Mouse (Mus musculus): Measurements from ENCODE around the gene Pdpn. TPM values are rescaled to one million over a fixed set of nuclear protein-coding genes. Genes with fewer than 3 reads are reported as not detected.

Gene Pdpn
- polyA plus RNA-seq, 1 experiment, result 44.8 TPM

DNA sequence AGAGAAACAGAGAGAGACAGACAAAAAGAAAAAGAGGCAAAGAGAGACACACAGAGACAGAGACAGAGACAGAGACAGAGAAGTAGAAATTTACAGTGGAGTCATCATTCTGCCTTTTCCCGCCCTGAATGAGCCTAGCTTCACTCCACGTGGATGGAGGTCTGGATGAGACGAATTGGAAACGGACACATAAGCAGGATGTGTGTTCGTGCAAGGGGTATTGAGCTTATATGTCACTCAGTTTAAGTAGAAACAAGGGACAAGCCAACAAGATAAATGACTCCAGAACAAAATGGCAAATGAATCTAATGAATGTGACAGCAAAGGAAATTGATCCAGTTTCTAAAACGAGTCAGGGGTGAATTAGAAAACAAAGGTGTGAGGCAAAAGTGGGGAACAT, 41.4 kb downstream of the Pdpn start:
- WGBS, result 46% methylated on average over 6 of the region's 6 CpGs
- no peak for DNase-seq
- Histone ChIP-seq H3K4me1 (ENCODE audit: control insufficient read depth, insufficient read depth, low read length) (no peaks in the 10 kb centered on the region), H3K4me3 (replicated peaks; ENCODE audit: extremely low read depth, low read depth, low read length) (no peak overlapping the region)
- TF ChIP-seq POLR2A (IDR thresholded peaks at IDR 0.05; ENCODE audit: borderline replicate concordance, extremely low read depth, low read depth, low read length), result no peak
- no peak for TF ChIP-seq CTCF (IDR thresholded peaks at IDR 0.05; ENCODE audit: insufficient read depth, low read length)

DNA sequence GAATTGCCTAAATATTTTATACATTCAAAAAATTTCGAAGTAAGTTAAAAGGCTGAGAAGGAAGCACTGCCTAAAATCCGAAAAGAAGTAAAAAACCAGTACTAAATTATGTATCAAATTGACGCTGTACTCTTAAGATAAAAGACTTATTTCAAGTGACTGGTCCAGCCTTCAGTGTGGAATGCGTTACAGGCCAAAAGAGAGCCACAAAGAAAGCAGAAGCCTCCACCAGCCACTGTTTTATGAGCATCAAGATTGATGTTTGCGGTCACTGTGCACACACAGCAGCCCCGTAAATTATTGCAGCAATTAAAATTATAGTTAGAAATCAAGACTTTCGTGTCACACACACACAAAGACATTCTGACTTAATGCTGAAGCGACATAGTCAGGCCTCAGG, 43.8 kb downstream of the Pdpn start:
- 74% methylated on average over 8 of the region's 8 CpGs for WGBS
- TF ChIP-seq CTCF (IDR thresholded peaks at IDR 0.05; ENCODE audit: insufficient read depth, low read length) (no peak), POLR2A (IDR thresholded peaks at IDR 0.05; ENCODE audit: borderline replicate concordance, extremely low read depth, low read depth, low read length) (no peak)
- H3K4me3 ChIP-seq (replicated peaks; ENCODE audit: extremely low read depth, low read depth, low read length), result no peak overlapping the region
- H3K4me1 ChIP-seq (ENCODE audit: control insufficient read depth, insufficient read depth, low read length), result no peaks in the 10 kb centered on the region
- DNase-seq, result no peak

- TF ChIP-seq CTCF (IDR thresholded peaks at IDR 0.05; ENCODE audit: insufficient read depth, low read length) (no peak), POLR2A (IDR thresholded peaks at IDR 0.05; ENCODE audit: borderline replicate concordance, extremely low read depth, low read depth, low read length) (no peak)
- no peak overlapping the region for H3K4me3 ChIP-seq (replicated peaks; ENCODE audit: extremely low read depth, low read depth, low read length)
- H3K4me1 ChIP-seq (ENCODE audit: control insufficient read depth, insufficient read depth, low read length), result no peaks in the 10 kb centered on the region
- DNase-seq, result no peak
- 91% methylated on average over 1 of the region's 1 CpGs for WGBS
Observed at GRCm38 (mm10) chr4:143253356-143253755, 46.0 kb downstream of the Pdpn start.

DNA sequence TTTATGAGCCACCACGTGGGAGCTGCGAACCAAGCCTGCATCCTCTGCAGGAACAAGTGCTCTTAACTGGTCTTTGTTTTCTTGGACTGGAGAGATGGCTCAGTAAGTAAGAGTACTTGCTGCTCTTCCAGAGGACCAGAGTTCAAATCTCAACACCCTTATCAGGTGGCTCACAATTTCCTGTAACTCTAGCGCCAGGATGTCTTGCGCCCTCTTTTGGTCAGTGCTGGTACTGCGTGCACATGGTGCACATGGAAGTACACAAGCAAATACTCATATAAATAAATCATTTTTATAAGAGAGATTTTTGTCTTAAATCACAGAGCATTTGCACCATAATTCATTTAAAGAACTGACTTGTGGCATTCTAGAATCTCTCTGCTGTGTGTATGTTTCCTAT, 51.3 kb downstream of the Pdpn start:
- H3K4me1 ChIP-seq (ENCODE audit: control insufficient read depth, insufficient read depth, low read length), result no peaks in the 10 kb centered on the region
- DNase-seq, result no peak
- TF ChIP-seq POLR2A (IDR thresholded peaks at IDR 0.05; ENCODE audit: borderline replicate concordance, extremely low read depth, low read depth, low read length) (no peak), CTCF (IDR thresholded peaks at IDR 0.05; ENCODE audit: insufficient read depth, low read length) (peak; percentile 47)
- H3K4me3 ChIP-seq (replicated peaks; ENCODE audit: extremely low read depth, low read depth, low read length), result no peak overlapping the region
- WGBS, result 68% methylated on average over 5 of the region's 5 CpGs

- whole genome bisulfite sequencing, result 73% methylated on average over 9 of the region's 9 CpGs
- TF ChIP-seq CTCF (IDR thresholded peaks at IDR 0.05; ENCODE audit: insufficient read depth, low read length) (no peak), POLR2A (IDR thresholded peaks at IDR 0.05; ENCODE audit: borderline replicate concordance, extremely low read depth, low read depth, low read length) (no peak)
- DNase-seq, result no peak
- Histone ChIP-seq H3K4me1 (ENCODE audit: control insufficient read depth, insufficient read depth, low read length) (no peaks in the 10 kb centered on the region; the same call in 1 of the 2 replicates), H3K4me3 (replicated peaks; ENCODE audit: extremely low read depth, low read depth, low read length) (no peak overlapping the region)
Observed at GRCm38 (mm10) chr4:143241294-143241693, 58.1 kb downstream of the Pdpn start.

DNA sequence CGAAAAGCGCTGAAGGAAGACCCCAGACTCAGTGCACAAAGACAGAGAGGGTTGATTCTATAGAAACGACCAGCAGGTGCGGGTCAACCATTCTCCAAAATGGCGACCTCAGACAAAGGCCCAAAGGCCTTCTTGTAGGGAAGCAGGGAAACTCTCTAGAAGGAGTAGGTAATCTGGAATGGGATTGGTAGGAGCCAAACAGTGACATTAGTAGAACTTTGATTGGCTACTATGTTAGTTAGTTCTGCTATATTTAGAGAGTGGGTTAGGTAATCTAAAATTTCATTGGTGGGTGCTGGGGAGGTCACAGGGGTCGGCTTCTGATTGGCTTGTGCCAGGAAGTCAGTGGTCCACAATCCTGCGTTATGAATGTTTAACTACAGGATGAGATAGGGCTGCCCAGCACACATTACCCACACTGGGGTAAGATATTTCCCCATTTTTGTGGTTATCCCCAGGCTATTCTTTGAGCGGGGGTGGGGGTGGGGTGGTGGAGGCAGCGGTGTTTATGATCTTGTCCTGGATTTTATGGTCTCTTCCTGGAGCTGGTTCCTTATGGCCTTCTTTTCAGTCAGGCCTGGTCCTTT, 59.7 kb downstream of the Pdpn start:
- H3K4me3 ChIP-seq (replicated peaks; ENCODE audit: extremely low read depth, low read depth, low read length), result no peak overlapping the region
- no peaks in the 10 kb centered on the region; the same call in 1 of the 2 replicates for H3K4me1 ChIP-seq (ENCODE audit: control insufficient read depth, insufficient read depth, low read length)
- DNase-seq, result no peak
- TF ChIP-seq CTCF (IDR thresholded peaks at IDR 0.05; ENCODE audit: insufficient read depth, low read length) (no peak), POLR2A (IDR thresholded peaks at IDR 0.05; ENCODE audit: borderline replicate concordance, extremely low read depth, low read depth, low read length) (no peak)
- 85% methylated on average over 9 of the region's 9 CpGs for WGBS

GRCm38 (mm10) chr4:143239117-143239516, 60.2 kb downstream of the Pdpn start:
- 85% methylated on average over 5 of the region's 5 CpGs for WGBS
- no peak for TF ChIP-seq POLR2A (IDR thresholded peaks at IDR 0.05; ENCODE audit: borderline replicate concordance, extremely low read depth, low read depth, low read length)
- no peak for TF ChIP-seq CTCF (IDR thresholded peaks at IDR 0.05; ENCODE audit: insufficient read depth, low read length)
- Histone ChIP-seq H3K4me1 (ENCODE audit: control insufficient read depth, insufficient read depth, low read length) (no peaks in the 10 kb centered on the region; the same call in 1 of the 2 replicates), H3K4me3 (replicated peaks; ENCODE audit: extremely low read depth, low read depth, low read length) (no peak overlapping the region)
- DNase-seq, result no peak

- WGBS, result 15% methylated on average over 23 of the region's 23 CpGs
- TF ChIP-seq POLR2A (IDR thresholded peaks at IDR 0.05; ENCODE audit: borderline replicate concordance, extremely low read depth, low read depth, low read length), result no peak
- TF ChIP-seq CTCF (IDR thresholded peaks at IDR 0.05; ENCODE audit: insufficient read depth, low read length), result peak; percentile 74
- peak; percentile 44 for DNase-seq
- H3K4me1 ChIP-seq (ENCODE audit: control insufficient read depth, insufficient read depth, low read length), result no peaks in the 10 kb centered on the region; the same call in 1 of the 2 replicates
- H3K4me3 ChIP-seq (replicated peaks; ENCODE audit: extremely low read depth, low read depth, low read length), result peak overlapping the region; percentile 5
Observed at GRCm38 (mm10) chr4:143238241-143239031, 60.9 kb downstream of the Pdpn start.

DNA sequence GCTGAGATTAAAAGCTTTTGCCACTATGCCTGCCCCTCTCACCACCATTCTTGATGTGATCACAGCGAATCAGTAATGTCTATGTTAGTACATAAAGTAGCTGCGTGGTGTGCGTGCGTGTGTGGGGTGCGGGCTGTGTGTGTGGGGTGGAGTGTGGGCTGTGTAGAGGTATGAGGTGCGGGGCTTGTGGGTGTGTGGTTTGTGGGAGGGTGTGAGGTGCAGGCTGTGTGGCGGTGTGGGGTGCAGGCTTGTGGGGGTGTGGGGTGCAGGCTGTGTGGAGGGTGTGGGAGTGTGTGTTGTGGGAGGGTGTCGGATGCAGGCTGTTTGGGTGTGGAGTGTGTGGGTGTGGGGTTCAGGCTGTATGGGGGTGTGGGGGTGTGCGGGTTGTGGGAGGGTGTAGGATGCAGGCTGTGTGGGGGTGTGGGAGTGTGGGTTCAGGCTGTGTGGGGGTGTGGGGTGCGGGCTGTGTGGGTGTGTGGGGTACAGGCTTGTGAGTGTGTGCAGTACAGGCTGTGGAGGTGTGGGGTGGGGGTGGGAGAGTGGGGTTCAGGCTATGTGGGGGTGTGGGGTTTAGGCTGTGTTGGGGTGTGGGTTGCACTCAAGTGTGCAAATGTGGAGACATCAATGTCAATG, 67.5 kb downstream of the Pdpn start:
- no peaks in the 10 kb centered on the region for H3K4me1 ChIP-seq (ENCODE audit: control insufficient read depth, insufficient read depth, low read length)
- 90% methylated on average over 10 of the region's 10 CpGs for WGBS

More for the DNA sequence above, 67.5 kb downstream of the Pdpn start:
- no peak for DNase-seq
- TF ChIP-seq CTCF (IDR thresholded peaks at IDR 0.05; ENCODE audit: insufficient read depth, low read length), result no peak
- TF ChIP-seq POLR2A (IDR thresholded peaks at IDR 0.05; ENCODE audit: borderline replicate concordance, extremely low read depth, low read depth, low read length), result no peak
- no peak overlapping the region for H3K4me3 ChIP-seq (replicated peaks; ENCODE audit: extremely low read depth, low read depth, low read length)
